Mouse (Mus musculus) embryonic fibroblast, embryonic 13.5 days (primary cell): ENCODE data around the gene Ifitm2.

Experiments used
- CTCF ChIP-seq: IDR thresholded peaks from 2 replicates; pipeline ENCODE4 v1.5.1; 2011; ENCODE audit warnings: mild to moderate bottlenecking, control low read depth, low read length, moderate library complexity, borderline replicate concordance; ENCODE audit not compliant: insufficient read depth
- POLR2A ChIP-seq: IDR thresholded peaks from 2 replicates; pipeline ENCODE4 v1.6.1; 2011; ENCODE audit warnings: low read depth, mild to moderate bottlenecking, control low read depth, low read length, moderate library complexity

- TF ChIP-seq CTCF (no peak), POLR2A (no peak)
Measured at GRCm38 (mm10) chr7:140951051-140951450, 4.7 kb downstream of the Ifitm2 start.
